Mouse (Mus musculus): ENCODE data around the gene Fkbp5.

Fkbp5 gene

GRCm38 (mm10) chr17:28465968-28466367, 51.4 kb downstream of the Fkbp5 start:
- in situ Hi-C loops (cut with MboI, MseI) = no loop called here

- in situ Hi-C loops (cut with MboI, MseI) = no loop called here
Observed at GRCm38 (mm10) chr17:28463701-28464443, 53.5 kb downstream of the Fkbp5 start.

GRCm38 (mm10) chr17:28460388-28460787, 56.9 kb downstream of the Fkbp5 start:
- in situ Hi-C loops (cut with MboI, MseI) = no loop called here

- in situ Hi-C loops (cut with MboI, MseI) = loop anchor here (10.0 kb wide), 1 partner anchor 210 kb away; no protein-coding TSS in a partner anchor
Observed at GRCm38 (mm10) chr17:28455098-28455497, 62.2 kb downstream of the Fkbp5 start.

- in situ Hi-C loops (cut with MboI, MseI) = loop anchor here (10.0 kb wide), 1 partner anchor 212 kb away; no protein-coding TSS in a partner anchor
Observed at GRCm38 (mm10) chr17:28452889-28453288, 64.4 kb downstream of the Fkbp5 start.

GRCm38 (mm10) chr17:28451914-28452313, 65.4 kb downstream of the Fkbp5 start:
- in situ Hi-C loops (cut with MboI, MseI) = loop anchor here (10.0 kb wide), 1 partner anchor 213 kb away; no protein-coding TSS in a partner anchor

- in situ Hi-C loops (cut with MboI, MseI) = loop anchor here (10.0 kb wide), 1 partner anchor 213 kb away; no protein-coding TSS in a partner anchor
Observed at GRCm38 (mm10) chr17:28451487-28451886, 65.8 kb downstream of the Fkbp5 start.

- in situ Hi-C loops (cut with MboI, MseI) = no loop called here
Observed at GRCm38 (mm10) chr17:28448225-28448624, 69.1 kb downstream of the Fkbp5 start.

GRCm38 (mm10) chr17:28447789-28448188, 69.5 kb downstream of the Fkbp5 start:
- in situ Hi-C loops (cut with MboI, MseI) = no loop called here

- in situ Hi-C loops (cut with MboI, MseI) = no loop called here
Observed at GRCm38 (mm10) chr17:28446820-28447168, 70.5 kb downstream of the Fkbp5 start.

- in situ Hi-C loops (cut with MboI, MseI) = no loop called here
Observed at GRCm38 (mm10) chr17:28445886-28446819, 71.2 kb downstream of the Fkbp5 start.

GRCm38 (mm10) chr17:28442661-28443060, 74.7 kb downstream of the Fkbp5 start:
- in situ Hi-C loops (cut with MboI, MseI) = no loop called here

GRCm38 (mm10) chr17:28438342-28439115, 78.8 kb downstream of the Fkbp5 start:
- in situ Hi-C loops (cut with MboI, MseI) = no loop called here

GRCm38 (mm10) chr17:28437938-28438337, 79.4 kb downstream of the Fkbp5 start:
- in situ Hi-C loops (cut with MboI, MseI) = no loop called here

- in situ Hi-C loops (cut with MboI, MseI) = no loop called here
Observed at GRCm38 (mm10) chr17:28434921-28435485, 82.3 kb downstream of the Fkbp5 start.

GRCm38 (mm10) chr17:28433029-28433428, 84.3 kb downstream of the Fkbp5 start:
- in situ Hi-C loops (cut with MboI, MseI) = no loop called here

- in situ Hi-C loops (cut with MboI, MseI) = no loop called here
Observed at GRCm38 (mm10) chr17:28431931-28432335, 85.4 kb downstream of the Fkbp5 start.

GRCm38 (mm10) chr17:28431038-28431437, 86.3 kb downstream of the Fkbp5 start:
- in situ Hi-C loops (cut with MboI, MseI) = no loop called here

GRCm38 (mm10) chr17:28428474-28429258, 88.7 kb downstream of the Fkbp5 start:
- in situ Hi-C loops (cut with MboI, MseI) = no loop called here

- in situ Hi-C loops (cut with MboI, MseI) = no loop called here
Observed at GRCm38 (mm10) chr17:28427666-28428065, 89.7 kb downstream of the Fkbp5 start.
